7 mouse cellular contexts compared by ENCODE assay signal in the genomic region with DNA sequence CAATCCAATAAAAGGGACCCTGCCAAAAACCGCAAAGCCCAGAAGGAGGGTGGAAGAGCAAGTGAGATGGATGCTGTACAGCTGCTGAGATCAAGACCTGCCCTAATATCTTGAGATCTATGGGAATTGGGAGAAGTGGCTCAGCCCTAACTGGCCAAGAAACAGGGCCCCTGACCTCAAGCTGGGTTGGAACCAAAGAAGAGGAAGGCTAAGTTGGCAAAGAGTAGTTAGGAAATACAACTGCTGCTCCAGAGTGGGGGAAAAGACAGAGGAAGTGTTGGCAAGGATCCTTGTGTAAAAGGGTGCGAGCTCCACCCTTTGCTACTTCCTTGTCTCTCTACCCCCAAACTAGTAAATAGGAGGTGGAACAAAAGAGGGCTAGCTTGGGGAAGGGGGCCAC. TPM values are rescaled to one million over a fixed set of nuclear protein-coding genes. Genes with fewer than 3 reads are reported as not detected.
DNase-seq lines count a peak whose midpoint lies in the region; ATAC-seq lines count a peak whose summit lies in the region.

No protein-coding gene starts in this region.

- DNase-seq in spleen, postnatal 36 days (ENCODE audit: low spot score in 2 of 2), result no peak
- DNase-seq in MN1 (ENCODE audit: low spot score), result no peak
- no peak for DNase-seq in spleen, postnatal 14 days (ENCODE audit: low spot score in 2 of 2)

- no peak overlapping the region for H3K27ac ChIP-seq in embryonic facial prominence, embryonic 12.5 days
- H3K27ac ChIP-seq in heart, embryonic 14.5 days (replicated peaks in 1 of 2; ENCODE audit: control insufficient read depth in 1 of 2, insufficient read depth in 1 of 2, low read depth in 2 of 2, low read length in 2 of 2), result peak overlapping the region in 1 of 2 experiments; percentile 95; a peak in 1 of 4 replicates
- no peak overlapping the region for H3K27ac ChIP-seq in limb, embryonic 15.5 days
- no peak overlapping the region for H3K27ac ChIP-seq in midbrain, embryonic 16.5 days (ENCODE audit: low read length)

- peak overlapping the region; percentile 44; the same call in 1 of the 2 replicates for H3K9ac ChIP-seq in embryonic facial prominence, embryonic 12.5 days
- peak overlapping the region; percentile 72 for H3K9ac ChIP-seq in heart, embryonic 14.5 days (ENCODE audit: low read length)
- no peak overlapping the region for H3K9ac ChIP-seq in limb, embryonic 15.5 days
- H3K9ac ChIP-seq in midbrain, embryonic 16.5 days (ENCODE audit: low read depth, low read length), result no peak overlapping the region

- peak overlapping the region; percentile 59 for H3K4me2 ChIP-seq in embryonic facial prominence, embryonic 12.5 days (replicated peaks)
- peak overlapping the region; percentile 74 for H3K4me2 ChIP-seq in heart, embryonic 14.5 days (ENCODE audit: low read length)
- H3K4me2 ChIP-seq in limb, embryonic 15.5 days, result peak overlapping the region; percentile 47
- H3K4me2 ChIP-seq in midbrain, embryonic 16.5 days (ENCODE audit: low read length), result peak overlapping the region; percentile 70

- H3K36me3 ChIP-seq in embryonic facial prominence, embryonic 12.5 days, result peaks cover 44% of the 10 kb centered on the region
- peaks cover 53% of the 10 kb centered on the region for H3K36me3 ChIP-seq in heart, embryonic 14.5 days (ENCODE audit: control insufficient read depth, insufficient read depth, low read length)
- peaks cover 44% of the 10 kb centered on the region for H3K36me3 ChIP-seq in limb, embryonic 15.5 days
- peaks cover 14% of the 10 kb centered on the region for H3K36me3 ChIP-seq in midbrain, embryonic 16.5 days (ENCODE audit: control insufficient read depth, insufficient read depth, low read length)

- peaks cover 8% of the 10 kb centered on the region; the same call in 1 of the 2 replicates for H3K4me1 ChIP-seq in embryonic facial prominence, embryonic 12.5 days
- no peaks in the 10 kb centered on the region for H3K4me1 ChIP-seq in heart, embryonic 14.5 days (ENCODE audit: control insufficient read depth in 2 of 2, insufficient read depth in 2 of 2, low read length in 2 of 2)
- H3K4me1 ChIP-seq in limb, embryonic 15.5 days, result peaks cover 4% of the 10 kb centered on the region; the same call in 1 of the 2 replicates
- H3K4me1 ChIP-seq in midbrain, embryonic 16.5 days (ENCODE audit: control insufficient read depth, insufficient read depth, low read length), result peaks cover 13% of the 10 kb centered on the region

- no peaks in the 10 kb centered on the region for H3K27me3 ChIP-seq in embryonic facial prominence, embryonic 12.5 days
- no peaks in the 10 kb centered on the region for H3K27me3 ChIP-seq in heart, embryonic 14.5 days (ENCODE audit: control insufficient read depth, insufficient read depth, low read length)
- no peaks in the 10 kb centered on the region for H3K27me3 ChIP-seq in limb, embryonic 15.5 days
- no peaks in the 10 kb centered on the region for H3K27me3 ChIP-seq in midbrain, embryonic 16.5 days (ENCODE audit: control insufficient read depth, insufficient read depth, low read depth, low read length)

- H3K9me3 ChIP-seq in embryonic facial prominence, embryonic 12.5 days, result no peaks in the 10 kb centered on the region
- H3K9me3 ChIP-seq in heart, embryonic 14.5 days (ENCODE audit: control insufficient read depth, low read length), result no peaks in the 10 kb centered on the region
- H3K9me3 ChIP-seq in limb, embryonic 15.5 days, result no peaks in the 10 kb centered on the region
- no peaks in the 10 kb centered on the region for H3K9me3 ChIP-seq in midbrain, embryonic 16.5 days (replicated peaks; ENCODE audit: control insufficient read depth, low read length, poor library complexity, severe bottlenecking)

- H3K4me3 ChIP-seq in embryonic facial prominence, embryonic 12.5 days, result peak overlapping the region; percentile 57
- H3K4me3 ChIP-seq in heart, embryonic 14.5 days (ENCODE audit: control insufficient read depth in 1 of 2, insufficient read depth in 1 of 2, low read depth in 1 of 2, low read length in 2 of 2), result peak overlapping the region in 1 of 2 experiments; percentile 58; a peak in 2 of 4 replicates
- peak overlapping the region; percentile 53 for H3K4me3 ChIP-seq in limb, embryonic 15.5 days
- H3K4me3 ChIP-seq in midbrain, embryonic 16.5 days (ENCODE audit: low read depth, low read length), result peak overlapping the region; percentile 58

- WGBS in embryonic facial prominence, embryonic 12.5 days, result 85% methylated on average over 2 of the region's 2 CpGs
- WGBS in heart, embryonic 14.5 days, result 80% methylated on average over 2 of the region's 2 CpGs
- 80% methylated on average over 2 of the region's 2 CpGs for whole genome bisulfite sequencing in limb, embryonic 15.5 days
- 82% methylated on average over 2 of the region's 2 CpGs for WGBS in midbrain, embryonic 16.5 days

- no peak for ATAC-seq in embryonic facial prominence, embryonic 12.5 days (ENCODE audit: insufficient number of reproducible peaks, insufficient read depth, low FRiP score, low TSS enrichment)
- no peak for ATAC-seq in heart, embryonic 14.5 days (ENCODE audit: insufficient number of reproducible peaks, insufficient read depth, low FRiP score, low read depth)
- no peak for ATAC-seq in limb, embryonic 15.5 days (ENCODE audit: insufficient number of reproducible peaks, low FRiP score, low TSS enrichment, low read depth)
- ATAC-seq in midbrain, embryonic 16.5 days, result no peak

RNA-seq across cellular contexts. Expression of a gene that starts 6.2 kb away (rescaled TPM):
- polyA plus RNA-seq in embryonic facial prominence, embryonic 12.5 days (2016; fragmentation: Nextera tagmentation; extraction: Ambion mirVana), result 359 and 360 TPM in 2 replicates
- 150 and 157 TPM in 2 replicates for polyA plus RNA-seq in heart, embryonic 14.5 days (2014; fragmentation: Nextera tagmentation; extraction: Ambion mirVana)
- polyA plus RNA-seq in limb, embryonic 15.5 days (2015; fragmentation: Nextera tagmentation; extraction: Ambion mirVana), result 228 and 248 TPM in 2 replicates
- 84.6 and 88.4 TPM in 2 replicates for polyA plus RNA-seq in midbrain, embryonic 16.5 days (2015; fragmentation: Nextera tagmentation; extraction: Ambion mirVana)

RNA-seq across cellular contexts. Expression of a gene that starts 11.1 kb away (rescaled TPM):
- polyA plus RNA-seq in embryonic facial prominence, embryonic 12.5 days (2016; fragmentation: Nextera tagmentation; extraction: Ambion mirVana), result 21.9 and 24.4 TPM in 2 replicates
- 13.9 and 17.8 TPM in 2 replicates for polyA plus RNA-seq in heart, embryonic 14.5 days (2014; fragmentation: Nextera tagmentation; extraction: Ambion mirVana)
- 24.8 and 29.0 TPM in 2 replicates for polyA plus RNA-seq in limb, embryonic 15.5 days (2015; fragmentation: Nextera tagmentation; extraction: Ambion mirVana)
- polyA plus RNA-seq in midbrain, embryonic 16.5 days (2015; fragmentation: Nextera tagmentation; extraction: Ambion mirVana), result 12.8 and 13.5 TPM in 2 replicates

RNA-seq across cellular contexts. Expression of a gene that starts 27.2 kb away (rescaled TPM):
- polyA plus RNA-seq in embryonic facial prominence, embryonic 12.5 days (2016; fragmentation: Nextera tagmentation; extraction: Ambion mirVana), result 745 and 775 TPM in 2 replicates
- 455 and 540 TPM in 2 replicates for polyA plus RNA-seq in heart, embryonic 14.5 days (2014; fragmentation: Nextera tagmentation; extraction: Ambion mirVana)
- polyA plus RNA-seq in limb, embryonic 15.5 days (2015; fragmentation: Nextera tagmentation; extraction: Ambion mirVana), result 675 and 811 TPM in 2 replicates
- polyA plus RNA-seq in midbrain, embryonic 16.5 days (2015; fragmentation: Nextera tagmentation; extraction: Ambion mirVana), result 454 and 460 TPM in 2 replicates

RNA-seq across cellular contexts. Expression of a gene that starts 38.3 kb away (rescaled TPM):
- polyA plus RNA-seq in embryonic facial prominence, embryonic 12.5 days (2016; fragmentation: Nextera tagmentation; extraction: Ambion mirVana), result 84.4 and 85.7 TPM in 2 replicates
- 59.5 and 64.5 TPM in 2 replicates for polyA plus RNA-seq in heart, embryonic 14.5 days (2014; fragmentation: Nextera tagmentation; extraction: Ambion mirVana)
- polyA plus RNA-seq in limb, embryonic 15.5 days (2015; fragmentation: Nextera tagmentation; extraction: Ambion mirVana), result 89.2 and 89.6 TPM in 2 replicates
- 79.8 and 81.3 TPM in 2 replicates for polyA plus RNA-seq in midbrain, embryonic 16.5 days (2015; fragmentation: Nextera tagmentation; extraction: Ambion mirVana)

RNA-seq across cellular contexts. Expression of a gene that starts 38.7 kb away (rescaled TPM):
- 9.1 and 9.6 TPM in 2 replicates for polyA plus RNA-seq in embryonic facial prominence, embryonic 12.5 days (2016; fragmentation: Nextera tagmentation; extraction: Ambion mirVana)
- polyA plus RNA-seq in heart, embryonic 14.5 days (2014; fragmentation: Nextera tagmentation; extraction: Ambion mirVana), result 15.2 and 17.3 TPM in 2 replicates
- polyA plus RNA-seq in limb, embryonic 15.5 days (2015; fragmentation: Nextera tagmentation; extraction: Ambion mirVana), result 17.3 and 20.2 TPM in 2 replicates
- polyA plus RNA-seq in midbrain, embryonic 16.5 days (2015; fragmentation: Nextera tagmentation; extraction: Ambion mirVana), result 2.8 and 4.3 TPM in 2 replicates

Comparison
In these comparisons a context has a peak if more than half of its experiments do, and no peak if none do; other contexts are left out.
1. H3K9ac ChIP-seq: peak in embryonic facial prominence, embryonic 12.5 days (single experiment) and heart, embryonic 14.5 days (single experiment); none in limb, embryonic 15.5 days (single experiment) and midbrain, embryonic 16.5 days (single experiment).
2. Peak in every context shown above with its lines, with median percentiles within 50 percentile points of each other: H3K4me2 ChIP-seq.